Mouse (Mus musculus) lung, embryonic 15.5 days (tissue): Measurements from ENCODE around the gene 3110040N11Rik. TPM values are rescaled to one million over a fixed set of nuclear protein-coding genes. Genes with fewer than 3 reads are reported as not detected.

Experiments used
- ATAC-seq: fragments of 200-750 bp; cut with Nextera tagmentation; 2 replicates; pipeline ENCODE4 v1.8.0; 2017; ENCODE audit warnings: moderate number of reproducible peaks, borderline replicate concordance; ENCODE audit not compliant: low FRiP score, low TSS enrichment; ENCODE audit errors: extremely low read depth
- H3K27ac ChIP-seq: fragments of 300-500 bp; sonication (generic); 2 replicates; pipeline ENCODE4 v1.5.1; 2015; ENCODE audit warnings: moderate library complexity, mild to moderate bottlenecking, inconsistent platforms
- H3K27me3 ChIP-seq: fragments of 300-500 bp; sonication (generic); 2 replicates; pipeline ENCODE4 v1.6.1; 2015; ENCODE audit warnings: inconsistent platforms
- H3K36me3 ChIP-seq: fragments of 300-500 bp; sonication (generic); 2 replicates; pipeline ENCODE4 v1.6.1; 2015; ENCODE audit warnings: inconsistent platforms
- H3K4me1 ChIP-seq: fragments of 300-500 bp; sonication (generic); 2 replicates; pipeline ENCODE4 v1.6.1; 2015; ENCODE audit warnings: inconsistent platforms
- H3K4me2 ChIP-seq: fragments of 300-500 bp; sonication (generic); 2 replicates; pipeline ENCODE4 v1.6.1; 2015; ENCODE audit warnings: inconsistent platforms, mild to moderate bottlenecking, moderate library complexity
- H3K4me3 ChIP-seq: fragments of 300-500 bp; sonication (generic); 2 replicates; pipeline ENCODE4 v1.5.1; 2015; ENCODE audit warnings: mild to moderate bottlenecking, inconsistent platforms
- H3K9ac ChIP-seq: fragments of 300-500 bp; sonication (generic); 2 replicates; pipeline ENCODE4 v1.6.1; 2015; ENCODE audit warnings: inconsistent platforms
- H3K9me3 ChIP-seq: fragments of 300-500 bp; sonication (generic); 2 replicates; pipeline ENCODE4 v1.6.1; 2016; ENCODE audit warnings: inconsistent platforms
- WGBS: fragments of 180-500 bp; shearing (Covaris S2); methylation state at CpG from one replicate; pipeline ENCODE4 v1.1.7; 2015; 5-methylcytosine and 5-hydroxymethylcytosine counted together
- polyA plus RNA-seq: library from polyadenylated mRNA; unstranded; fragments of >200 nt; fragmentation: Nextera tagmentation; extraction: Ambion mirVana; gene quantifications from 2 replicates; pipeline ENCODE4 v1.2.1, GENCODE M21; 2015

3110040N11Rik gene
- polyA plus RNA-seq, 1 experiment from 2014 or later = 52.7 TPM

DNA sequence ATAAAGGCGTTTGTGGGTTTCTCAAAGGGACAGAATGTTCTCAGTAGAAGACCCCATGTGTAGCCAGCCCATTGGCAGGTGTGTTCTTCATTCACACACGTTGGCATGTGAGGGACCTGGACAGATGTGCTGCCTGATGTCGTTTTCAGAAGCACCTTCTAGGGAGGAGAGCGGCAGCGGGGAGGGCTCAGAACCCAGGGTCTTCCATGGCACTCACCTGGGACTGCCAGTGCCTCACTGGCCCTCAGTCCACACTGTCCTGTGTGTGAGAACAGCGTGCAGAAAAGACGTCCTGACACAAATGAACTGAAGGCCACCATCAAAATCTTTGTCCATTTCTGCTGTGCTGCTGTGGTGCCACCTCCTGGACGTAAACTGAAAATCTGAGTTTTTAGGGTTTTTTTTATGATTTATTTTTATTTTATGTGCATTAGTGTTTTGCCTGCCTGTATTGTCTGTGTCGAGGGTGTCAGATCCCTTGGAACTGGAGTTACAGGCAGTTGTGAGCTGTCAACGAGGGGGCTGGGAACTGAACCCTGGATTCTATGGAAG, 11.5 kb downstream of the 3110040N11Rik start:
- Histone ChIP-seq H3K4me2 (no peak overlapping the region), H3K27ac (no peak overlapping the region), H3K9me3 (no peaks in the 10 kb centered on the region), H3K27me3 (no peaks in the 10 kb centered on the region), H3K36me3 (peaks cover 25% of the 10 kb centered on the region), H3K4me3 (no peak overlapping the region), H3K4me1 (no peaks in the 10 kb centered on the region), H3K9ac (no peak overlapping the region)
- ATAC-seq = no peak
- 61% methylated on average over 10 of the region's 10 CpGs for WGBS

DNA sequence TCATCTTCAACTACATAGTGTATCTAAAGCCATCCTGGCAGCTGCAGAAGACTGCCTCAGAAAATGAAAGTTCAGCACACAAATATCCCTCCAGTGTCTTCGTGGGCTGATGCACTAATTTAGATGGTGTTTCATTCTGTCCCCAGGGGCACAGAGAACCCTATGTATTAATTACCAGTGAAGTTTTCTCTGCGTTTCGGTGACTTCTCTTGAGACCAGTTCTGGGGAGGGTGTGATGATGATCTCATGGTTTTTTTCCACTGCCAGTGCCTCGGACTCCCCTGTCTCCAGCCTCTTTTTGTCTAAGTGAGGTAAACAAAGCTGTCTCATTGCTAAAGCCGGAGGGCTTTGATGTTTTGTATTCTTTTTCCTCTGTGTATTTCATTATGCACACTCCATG, 14.0 kb downstream of the 3110040N11Rik start:
- no peak overlapping the region for H3K4me3 ChIP-seq
- ATAC-seq = no peak
- H3K9ac ChIP-seq = no peak overlapping the region
- H3K36me3 ChIP-seq = peaks cover 7% of the 10 kb centered on the region
- no peak overlapping the region for H3K27ac ChIP-seq
- no peaks in the 10 kb centered on the region for H3K4me1 ChIP-seq
- H3K27me3 ChIP-seq = no peaks in the 10 kb centered on the region
- no peaks in the 10 kb centered on the region for H3K9me3 ChIP-seq
- 76% methylated on average over 5 of the region's 5 CpGs for WGBS
- no peak overlapping the region for H3K4me2 ChIP-seq

DNA sequence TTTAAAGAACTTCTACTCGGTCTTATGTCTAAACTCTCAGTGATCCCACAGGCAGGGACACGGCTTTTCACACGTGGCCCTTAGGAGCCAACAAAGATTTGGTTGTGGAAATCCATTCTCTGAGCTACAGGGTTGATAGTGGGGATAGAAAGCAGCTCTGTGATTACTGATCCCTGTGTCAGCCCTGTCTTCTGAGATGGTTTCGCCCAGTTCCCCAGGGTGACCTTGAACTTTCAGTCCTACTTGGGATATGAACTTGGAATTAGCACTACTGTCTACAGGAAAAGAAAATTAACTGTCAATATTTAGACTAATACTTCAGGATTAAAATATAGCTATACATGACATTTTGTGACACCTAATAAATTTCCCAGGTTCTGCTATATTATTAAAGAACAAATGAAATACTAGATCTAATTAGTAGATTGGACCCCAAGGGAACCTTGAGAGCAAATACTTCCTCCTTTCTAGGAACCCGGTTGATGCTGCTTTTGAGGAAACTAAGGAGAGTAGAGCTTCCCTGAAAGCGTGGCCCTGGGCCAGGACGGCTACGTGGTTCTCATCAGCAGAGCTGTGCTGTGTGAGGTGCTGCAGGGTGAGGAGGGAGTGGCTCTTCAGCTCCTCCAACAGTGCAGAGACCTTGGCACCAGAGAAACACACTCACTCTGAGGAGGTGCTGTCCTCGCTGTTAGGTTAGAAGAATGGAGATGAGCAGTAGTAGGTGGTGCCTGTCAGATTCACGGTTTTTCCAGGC, 16.3 kb downstream of the 3110040N11Rik start:
- Histone ChIP-seq H3K4me3 (no peak overlapping the region), H3K9ac (no peak overlapping the region), H3K27ac (no peak overlapping the region), H3K9me3 (no peaks in the 10 kb centered on the region), H3K4me2 (no peak overlapping the region), H3K27me3 (no peaks in the 10 kb centered on the region), H3K36me3 (no peaks in the 10 kb centered on the region), H3K4me1 (no peaks in the 10 kb centered on the region)
- ATAC-seq = no peak
- 75% methylated on average over 10 of the region's 10 CpGs for WGBS

DNA sequence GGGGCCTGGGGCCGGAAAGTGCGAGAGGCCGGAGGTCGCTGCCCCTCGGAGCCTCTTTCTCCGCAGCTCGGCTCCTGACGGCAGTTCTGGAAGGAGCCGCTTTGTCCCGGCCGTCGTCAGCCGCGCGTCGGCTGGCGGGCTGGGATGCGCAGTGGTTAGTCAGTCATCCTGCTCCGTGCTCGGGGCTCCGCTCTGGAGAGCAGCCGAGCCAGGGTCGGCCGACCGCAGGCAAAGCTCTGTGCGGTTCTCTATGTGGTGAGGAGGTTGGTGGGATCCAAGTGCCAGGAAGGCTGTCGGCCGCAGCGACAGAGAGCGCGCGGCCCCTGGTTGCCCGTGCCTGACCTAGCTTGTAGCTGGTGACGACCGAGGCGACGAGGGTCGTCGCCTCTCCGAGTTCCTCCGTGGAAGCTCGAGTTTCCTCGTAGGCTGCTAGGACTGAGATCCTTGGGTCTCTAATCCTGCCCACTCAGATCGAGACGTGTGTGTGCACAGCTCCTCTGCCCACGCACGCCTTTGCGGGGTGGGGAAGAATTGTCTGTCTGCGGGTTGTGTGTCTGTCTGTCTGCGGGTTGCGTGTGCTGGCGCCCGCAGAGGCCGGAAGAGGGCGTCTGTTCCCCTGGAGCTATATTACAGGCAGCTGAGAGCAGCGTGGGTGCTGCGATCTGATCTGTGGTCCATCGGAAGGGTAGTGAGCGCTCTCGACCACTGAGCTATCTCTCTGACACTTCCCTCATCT, 26.0 kb downstream of the 3110040N11Rik start:
- WGBS = 2% methylated on average over 60 of the region's 60 CpGs
- no peaks in the 10 kb centered on the region for H3K27me3 ChIP-seq
- H3K4me3 ChIP-seq = peak overlapping the region; percentile 80
- peak overlapping the region; percentile 88 for H3K4me2 ChIP-seq
- peak overlapping the region; percentile 87 for H3K9ac ChIP-seq
- ATAC-seq = peak; percentile 73
- H3K4me1 ChIP-seq = peaks cover 14% of the 10 kb centered on the region
- H3K36me3 ChIP-seq = no peaks in the 10 kb centered on the region
- no peaks in the 10 kb centered on the region for H3K9me3 ChIP-seq
- H3K27ac ChIP-seq = peak overlapping the region; percentile 88

DNA sequence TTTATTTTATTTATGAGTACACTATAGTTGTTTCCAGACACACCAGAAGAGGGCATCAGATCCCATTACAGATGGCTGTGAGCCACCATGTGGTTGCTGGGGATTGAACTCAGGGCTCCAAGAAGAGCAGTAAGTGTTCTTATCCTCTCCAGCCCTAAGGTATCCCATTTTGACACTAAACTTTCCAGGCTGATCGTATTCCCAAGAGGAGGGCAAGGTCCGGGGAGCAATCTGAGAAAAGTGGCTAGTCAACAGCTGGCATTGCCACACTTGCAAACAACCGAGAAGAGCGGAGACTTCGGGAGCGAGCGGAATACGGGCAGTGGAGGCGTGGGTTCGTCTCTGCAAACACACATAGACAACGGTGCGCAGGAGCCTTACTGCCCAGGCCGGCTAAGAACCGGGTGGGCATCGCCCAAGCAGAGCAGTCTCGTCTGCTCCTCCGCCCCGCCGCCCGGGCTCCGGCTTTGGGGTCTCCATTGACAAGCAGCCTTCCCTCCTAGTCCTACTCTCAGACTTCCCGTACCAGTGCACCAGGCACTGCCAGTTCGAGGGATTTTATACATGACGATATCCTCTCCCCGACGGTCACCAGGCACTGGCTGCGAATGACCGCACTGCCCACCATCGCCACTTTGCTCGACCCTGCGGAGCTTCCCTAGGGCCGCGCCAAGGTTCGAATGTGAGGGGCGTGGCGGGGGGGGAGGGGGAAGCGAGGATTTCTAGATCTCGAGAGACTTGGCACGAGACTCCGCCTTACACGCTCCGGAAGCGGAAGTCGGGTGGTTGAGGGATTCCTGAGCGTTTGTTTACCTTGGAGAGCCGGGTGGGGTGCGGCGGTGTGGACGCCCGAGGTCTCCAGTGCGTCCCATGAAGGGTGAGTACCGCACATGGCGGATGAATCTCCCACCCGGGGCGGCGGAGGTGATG, 26.8 kb downstream of the 3110040N11Rik start, which contains the start of gene Ramac:
Gene Ramac (plus strand): TSS at position 746 of the 930 bp plus-strand sequence.
- H3K4me2 ChIP-seq = peak within 1 kb of the TSS; percentile 88
- peak; percentile 96 for ATAC-seq
- H3K9me3 ChIP-seq = no peaks in the 10 kb centered on the region
- peak within 1 kb of the TSS; percentile 88 for H3K27ac ChIP-seq
- H3K36me3 ChIP-seq = no peaks in the 10 kb centered on the region
- peak within 1 kb of the TSS; percentile 80 for H3K4me3 ChIP-seq
- peaks cover 14% of the 10 kb centered on the region for H3K4me1 ChIP-seq
- WGBS = under 1% methylated on average over 56 of the region's 56 CpGs
- H3K27me3 ChIP-seq = no peaks in the 10 kb centered on the region
- H3K9ac ChIP-seq = peak within 1 kb of the TSS; percentile 87

DNA sequence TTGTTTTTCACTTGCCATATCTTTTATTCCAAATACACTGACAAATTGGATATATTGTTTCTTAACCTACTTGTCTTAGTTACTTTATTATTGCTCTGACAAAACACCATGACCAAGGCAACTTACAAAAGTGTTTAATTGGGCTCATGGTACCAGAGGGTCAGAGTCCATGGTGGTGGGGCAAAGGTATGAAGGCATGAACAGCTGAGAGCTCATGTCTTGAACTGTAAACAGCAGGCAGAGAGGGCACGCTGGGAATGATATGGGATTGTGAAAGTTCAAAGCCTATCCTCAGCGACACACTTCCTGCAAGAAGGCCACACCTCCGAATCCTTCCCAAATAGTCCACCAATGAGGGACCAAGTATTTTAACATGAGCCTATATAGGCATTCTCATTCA, 41.3 kb downstream of the 3110040N11Rik start:
- no peak overlapping the region for H3K4me3 ChIP-seq
- H3K36me3 ChIP-seq = no peaks in the 10 kb centered on the region
- H3K27me3 ChIP-seq = no peaks in the 10 kb centered on the region
- H3K9ac ChIP-seq = no peak overlapping the region
- H3K9me3 ChIP-seq = no peaks in the 10 kb centered on the region
- no peak overlapping the region for H3K27ac ChIP-seq
- no peaks in the 10 kb centered on the region for H3K4me1 ChIP-seq
- ATAC-seq = no peak
- WGBS = 72% methylated on average over 3 of the region's 3 CpGs
- no peak overlapping the region for H3K4me2 ChIP-seq

DNA sequence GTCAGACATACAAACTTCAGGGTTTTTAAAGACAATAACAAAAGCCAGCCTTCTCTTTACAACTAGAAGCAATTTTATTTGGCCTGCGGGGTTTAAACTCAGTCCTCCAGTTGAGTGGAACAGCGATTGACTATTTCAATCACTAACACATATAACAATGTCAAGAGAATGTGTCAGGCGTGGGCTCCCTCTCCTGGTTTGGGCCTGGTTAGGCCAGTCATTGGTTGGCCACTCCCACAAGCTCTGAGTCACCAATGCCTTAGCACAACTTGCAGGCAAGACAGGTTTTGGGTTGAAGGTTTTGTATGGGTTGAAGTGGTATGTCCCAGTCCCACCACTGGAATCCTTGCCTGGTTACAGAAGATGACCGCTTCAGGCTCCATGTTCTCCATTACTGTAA, 45.1 kb downstream of the 3110040N11Rik start:
- Histone ChIP-seq H3K36me3 (no peaks in the 10 kb centered on the region), H3K9me3 (no peaks in the 10 kb centered on the region), H3K4me3 (no peak overlapping the region), H3K4me1 (no peaks in the 10 kb centered on the region), H3K27me3 (no peaks in the 10 kb centered on the region), H3K27ac (no peak overlapping the region), H3K4me2 (no peak overlapping the region), H3K9ac (no peak overlapping the region)
- 63% methylated on average over 4 of the region's 4 CpGs for WGBS
- no peak for ATAC-seq

DNA sequence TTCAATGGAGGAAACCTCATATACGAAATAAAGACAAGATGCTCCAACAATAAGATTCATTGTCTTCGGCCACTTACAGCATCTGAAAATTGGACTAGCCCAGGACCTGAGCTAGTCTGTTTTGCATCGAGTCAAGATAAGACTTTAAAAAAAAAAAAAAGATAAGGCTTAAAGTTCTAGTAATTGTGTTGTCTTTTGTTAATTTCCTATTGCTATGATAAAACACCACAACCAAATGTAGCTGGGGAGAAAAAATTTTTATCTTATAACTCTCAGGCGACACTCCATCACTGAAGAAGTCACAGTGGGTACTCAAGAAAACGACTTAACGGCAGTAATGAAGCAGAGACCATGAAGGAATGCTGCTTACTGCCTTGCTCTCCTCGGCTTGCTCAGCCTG, 49.3 kb downstream of the 3110040N11Rik start:
- no peak overlapping the region for H3K27ac ChIP-seq
- H3K4me1 ChIP-seq = no peaks in the 10 kb centered on the region
- no peak for ATAC-seq
- H3K9me3 ChIP-seq = no peaks in the 10 kb centered on the region
- H3K9ac ChIP-seq = no peak overlapping the region
- no peak overlapping the region for H3K4me2 ChIP-seq
- no peaks in the 10 kb centered on the region for H3K27me3 ChIP-seq
- no peak overlapping the region for H3K4me3 ChIP-seq
- no peaks in the 10 kb centered on the region for H3K36me3 ChIP-seq
- 85% methylated on average over 7 of the region's 7 CpGs for WGBS

DNA sequence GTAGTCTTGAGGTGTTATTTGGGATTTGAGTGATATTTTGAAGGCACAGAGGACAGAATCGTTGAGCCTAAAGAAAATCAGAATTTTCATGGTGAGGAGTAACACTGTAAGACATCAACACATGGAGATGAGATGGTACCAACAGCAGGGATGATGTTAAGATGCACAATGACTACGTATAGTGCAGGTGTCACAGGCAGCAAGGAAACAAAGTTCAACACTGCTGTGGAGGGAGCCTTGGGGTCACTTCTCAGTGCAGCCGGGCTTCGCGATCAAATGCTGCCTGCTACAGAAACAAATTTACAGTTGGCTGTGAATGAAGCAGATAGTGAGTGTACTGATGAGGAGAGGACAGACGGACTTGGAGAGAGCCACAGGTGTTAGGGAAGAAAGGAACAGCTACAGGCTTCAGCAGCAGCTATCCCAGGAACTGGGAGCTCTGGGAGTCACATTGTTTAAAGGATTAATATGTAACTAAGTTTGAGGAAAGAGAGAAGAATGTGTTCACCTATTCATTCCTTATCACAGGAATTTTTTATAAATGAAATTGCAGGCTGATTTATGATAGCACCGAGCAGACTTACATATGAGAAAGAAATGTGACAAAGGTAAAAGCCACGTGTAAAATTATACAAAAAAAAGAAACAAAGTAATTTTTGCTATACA, 50.4 kb downstream of the 3110040N11Rik start:
- no peak overlapping the region for H3K9ac ChIP-seq
- no peaks in the 10 kb centered on the region for H3K36me3 ChIP-seq
- no peak overlapping the region for H3K4me2 ChIP-seq
- WGBS = 45% methylated on average over 8 of the region's 8 CpGs
- H3K27ac ChIP-seq = no peak overlapping the region
- H3K4me3 ChIP-seq = no peak overlapping the region
- H3K4me1 ChIP-seq = no peaks in the 10 kb centered on the region
- H3K27me3 ChIP-seq = no peaks in the 10 kb centered on the region
- H3K9me3 ChIP-seq = no peaks in the 10 kb centered on the region
- no peak for ATAC-seq

DNA sequence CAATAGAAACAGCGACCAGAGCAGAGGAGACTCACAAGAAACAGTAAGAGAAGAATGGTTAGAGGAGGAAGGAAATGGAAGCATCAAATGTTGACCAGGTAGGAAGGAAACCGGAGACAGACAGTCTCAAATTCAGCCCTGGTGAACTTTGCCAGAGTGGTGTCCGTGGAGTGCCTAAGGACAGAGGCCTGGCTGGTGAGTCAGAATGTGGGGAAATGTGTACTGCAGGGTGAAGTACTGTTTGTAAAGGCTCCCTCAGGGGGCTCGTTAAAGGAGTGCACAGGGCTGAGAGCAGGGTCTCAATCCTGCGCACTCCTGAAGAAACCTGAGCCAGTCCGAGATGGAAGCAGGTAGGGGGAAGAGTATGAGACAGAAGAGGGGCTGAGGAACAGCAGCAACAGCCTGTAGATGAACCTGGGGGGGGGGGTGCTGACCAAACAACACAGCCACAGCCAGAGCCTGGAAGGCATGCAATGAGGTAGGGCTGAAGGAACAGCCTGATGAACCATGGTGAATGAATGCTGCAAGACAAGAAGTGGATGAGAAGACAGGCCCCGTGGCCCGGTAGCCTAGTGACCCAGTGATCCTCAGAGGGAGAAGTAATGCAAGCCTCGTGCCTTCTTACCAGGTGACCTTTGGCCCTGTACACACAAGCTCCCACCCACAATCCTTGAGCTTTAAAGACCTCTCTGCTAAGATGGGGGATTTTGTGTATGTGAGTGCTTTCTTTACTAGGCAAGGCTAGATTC, 53.8 kb downstream of the 3110040N11Rik start:
- WGBS = 46% methylated on average over 9 of the region's 9 CpGs
- Histone ChIP-seq H3K9ac (no peak overlapping the region), H3K27me3 (no peaks in the 10 kb centered on the region), H3K4me1 (no peaks in the 10 kb centered on the region), H3K4me3 (no peak overlapping the region), H3K27ac (no peak overlapping the region), H3K4me2 (no peak overlapping the region), H3K9me3 (no peaks in the 10 kb centered on the region), H3K36me3 (no peaks in the 10 kb centered on the region)
- ATAC-seq = peak; percentile 49; the same call in 1 of the 2 replicates
